Mouse (Mus musculus): ENCODE measurements around the gene Olfr98. TPM values are rescaled to one million over a fixed set of nuclear protein-coding genes. Genes with fewer than 3 reads are reported as not detected.

Olfr98 gene
- polyA plus RNA-seq, 1 experiment: not detected

DNA sequence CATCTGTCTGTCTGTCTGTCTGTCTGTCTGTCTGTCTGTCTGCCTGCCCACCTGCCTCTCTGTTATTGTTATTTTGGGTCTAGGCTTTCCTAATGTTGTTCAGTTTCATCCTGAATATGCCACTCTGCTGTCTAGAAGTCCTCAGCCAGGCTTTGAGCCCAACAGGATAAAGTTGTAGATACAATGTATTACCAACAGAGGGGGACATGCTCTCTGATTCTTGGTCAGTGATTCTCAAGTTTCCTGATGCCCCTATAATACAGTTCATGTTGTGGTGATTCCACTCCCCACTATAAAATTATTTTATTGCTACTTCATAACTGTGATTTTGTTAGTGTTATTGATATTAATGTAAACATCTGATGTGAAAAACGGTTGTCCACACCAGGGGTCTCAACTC is 41.7 kb downstream of the Olfr98 start:
- Histone ChIP-seq H3K4me1 (ENCODE audit: control insufficient read depth, insufficient read depth, low read length) (no peaks in the 10 kb centered on the region), H3K27ac (ENCODE audit: insufficient read depth, low read depth, low read length) (no peak overlapping the region), H3K4me3 (ENCODE audit: insufficient read depth, low read depth, low read length) (no peak overlapping the region), H3K36me3 (ENCODE audit: control insufficient read depth, insufficient read depth, low read length) (no peaks in the 10 kb centered on the region), H3K27me3 (replicated peaks; ENCODE audit: control insufficient read depth, insufficient read depth, low read length) (no peaks in the 10 kb centered on the region)
- TF ChIP-seq POLR2A (IDR thresholded peaks at IDR 0.05; ENCODE audit: low read depth, low read length) (no peak), CTCF (conservative IDR thresholded peaks at IDR 0.05; ENCODE audit: insufficient read depth, insufficient read length, low read depth, low read length) (no peak)
- no peak for DNase-seq
- 26% methylated on average over 1 of the region's 1 CpGs for WGBS

DNA sequence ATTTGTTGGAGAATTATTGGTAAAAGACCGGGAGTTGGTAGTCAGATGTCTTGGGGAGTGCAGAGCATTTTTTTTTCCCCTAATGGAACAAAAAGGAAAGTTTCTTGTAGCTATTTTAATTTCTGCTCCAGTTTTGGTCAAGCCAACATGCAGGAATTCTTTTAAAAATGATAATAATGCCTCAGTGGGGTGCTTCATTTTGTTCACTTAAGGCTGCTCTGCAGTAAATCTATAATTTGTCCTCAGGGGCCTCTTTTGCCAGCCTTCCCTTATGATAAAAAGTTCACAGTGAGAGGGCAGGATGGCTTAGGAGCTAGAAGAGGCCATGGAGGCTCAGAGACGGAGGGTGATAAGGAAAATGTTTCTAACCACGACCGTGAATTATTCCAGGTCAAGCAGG is 43.7 kb downstream of the Olfr98 start, which contains the start of gene Olfr96:
TSS of gene Olfr96 (plus strand) at position 301 of the 400 bp plus-strand sequence.
- H3K4me3 ChIP-seq (ENCODE audit: insufficient read depth, low read depth, low read length): no peak within 1 kb of the TSS
- TF ChIP-seq POLR2A (IDR thresholded peaks at IDR 0.05; ENCODE audit: low read depth, low read length): no peak
- no peak for TF ChIP-seq CTCF (conservative IDR thresholded peaks at IDR 0.05; ENCODE audit: insufficient read depth, insufficient read length, low read depth, low read length)
- DNase-seq: no peak
- WGBS: 62% methylated on average over 4 of the region's 4 CpGs
- H3K27me3 ChIP-seq (replicated peaks; ENCODE audit: control insufficient read depth, insufficient read depth, low read length): no peaks in the 10 kb centered on the region
- H3K36me3 ChIP-seq (ENCODE audit: control insufficient read depth, insufficient read depth, low read length): no peaks in the 10 kb centered on the region
- no peak within 1 kb of the TSS for H3K27ac ChIP-seq (ENCODE audit: insufficient read depth, low read depth, low read length)
- H3K4me1 ChIP-seq (ENCODE audit: control insufficient read depth, insufficient read depth, low read length): no peaks in the 10 kb centered on the region

DNA sequence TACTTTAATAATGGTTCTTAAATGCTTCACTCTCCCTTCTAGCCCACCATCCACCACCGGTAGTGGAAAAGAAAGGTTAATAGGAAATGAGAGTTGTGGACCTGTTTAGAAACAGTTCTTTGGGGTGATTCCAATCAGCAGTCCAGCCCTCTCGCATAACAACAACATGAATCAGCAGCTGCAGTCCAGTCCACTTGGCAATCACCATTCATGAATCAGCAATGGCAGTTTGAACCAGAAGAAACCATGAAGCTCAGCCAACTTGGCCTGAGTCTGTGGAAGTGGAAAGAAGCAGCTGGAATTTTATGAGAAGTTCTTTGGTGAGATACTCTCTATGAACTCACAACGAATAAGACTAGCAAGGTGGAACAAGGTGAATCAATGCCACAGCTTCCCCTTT is 45.1 kb downstream of the Olfr98 start:
- Histone ChIP-seq H3K4me3 (ENCODE audit: insufficient read depth, low read depth, low read length) (no peak overlapping the region), H3K4me1 (ENCODE audit: control insufficient read depth, insufficient read depth, low read length) (no peaks in the 10 kb centered on the region), H3K27me3 (replicated peaks; ENCODE audit: control insufficient read depth, insufficient read depth, low read length) (no peaks in the 10 kb centered on the region), H3K27ac (ENCODE audit: insufficient read depth, low read depth, low read length) (no peak overlapping the region), H3K36me3 (ENCODE audit: control insufficient read depth, insufficient read depth, low read length) (no peaks in the 10 kb centered on the region)
- TF ChIP-seq POLR2A (IDR thresholded peaks at IDR 0.05; ENCODE audit: low read depth, low read length) (no peak), CTCF (conservative IDR thresholded peaks at IDR 0.05; ENCODE audit: insufficient read depth, insufficient read length, low read depth, low read length) (no peak)
- 79% methylated on average over 3 of the region's 3 CpGs for WGBS
- DNase-seq: peak; percentile 9

DNA sequence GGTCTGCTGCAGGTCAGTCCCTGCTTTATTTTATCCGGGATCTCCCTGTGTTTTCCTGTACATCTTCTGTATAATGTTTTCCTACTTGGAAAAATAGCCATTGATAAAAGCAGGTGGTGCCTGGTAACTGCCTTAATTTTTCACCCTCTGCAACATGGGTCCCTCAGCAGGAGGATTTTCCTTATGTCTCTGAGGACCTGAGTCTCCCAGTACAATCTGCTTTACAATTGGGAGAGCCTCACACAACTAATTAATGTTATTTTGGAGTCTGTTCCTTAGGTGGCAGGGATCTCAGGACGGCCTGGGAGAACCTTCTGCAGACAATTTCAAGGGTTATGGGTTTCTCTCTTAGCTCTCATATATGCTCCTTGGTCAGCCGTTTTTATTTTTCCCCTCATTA is 50.5 kb downstream of the Olfr98 start, which contains the start of gene Olfr95:
TSS of gene Olfr95 (minus strand) at position 101 of the 400 bp plus-strand sequence.
- Histone ChIP-seq H3K4me1 (ENCODE audit: control insufficient read depth, insufficient read depth, low read length) (no peaks in the 10 kb centered on the region), H3K27ac (ENCODE audit: insufficient read depth, low read depth, low read length) (no peak within 1 kb of the TSS), H3K4me3 (ENCODE audit: insufficient read depth, low read depth, low read length) (no peak within 1 kb of the TSS), H3K36me3 (ENCODE audit: control insufficient read depth, insufficient read depth, low read length) (no peaks in the 10 kb centered on the region), H3K27me3 (replicated peaks; ENCODE audit: control insufficient read depth, insufficient read depth, low read length) (no peaks in the 10 kb centered on the region)
- DNase-seq: no peak
- no peak for TF ChIP-seq CTCF (conservative IDR thresholded peaks at IDR 0.05; ENCODE audit: insufficient read depth, insufficient read length, low read depth, low read length)
- no peak for TF ChIP-seq POLR2A (IDR thresholded peaks at IDR 0.05; ENCODE audit: low read depth, low read length)
- 67% methylated on average over 3 of the region's 3 CpGs for WGBS

Other genes starting within 250 kb of the Olfr98 start
- not detected in 2 replicates for gene Mog, start 240.4 kb downstream of the Olfr98 start, polyA plus RNA-seq (2012; rRNA removed)
- gene Gabbr1, start 217.8 kb downstream of the Olfr98 start, polyA plus RNA-seq (2012; rRNA removed): 21.0 TPM in 2 replicates
- gene Olfr90, start 175.2 kb downstream of the Olfr98 start, polyA plus RNA-seq (2012; rRNA removed): not detected in 2 replicates
- gene Olfr91, start 165.5 kb downstream of the Olfr98 start, polyA plus RNA-seq (2012; rRNA removed): not detected in 2 replicates
- gene Olfr92, start 143.7 kb downstream of the Olfr98 start, polyA plus RNA-seq (2012; rRNA removed): not detected in 2 replicates
- gene Olfr93, start 102.3 kb downstream of the Olfr98 start, polyA plus RNA-seq (2012; rRNA removed): not detected in 2 replicates
- gene Ubd, start 69.9 kb downstream of the Olfr98 start, polyA plus RNA-seq (2012; rRNA removed): 0.20 and 1.6 TPM in 2 replicates
- gene Olfr94, start 62.8 kb downstream of the Olfr98 start, polyA plus RNA-seq (2012; rRNA removed): not detected in 2 replicates
- gene Olfr95, start 50.6 kb downstream of the Olfr98 start, polyA plus RNA-seq (2012; rRNA removed): not detected in 2 replicates
- gene Olfr96, start 43.6 kb downstream of the Olfr98 start, polyA plus RNA-seq (2012; rRNA removed): not detected in 2 replicates
- gene Olfr97, start 26.4 kb downstream of the Olfr98 start, polyA plus RNA-seq (2012; rRNA removed): not detected in 2 replicates
- 4.0 and 6.0 TPM in 2 replicates for gene H2-M3, start 6.5 kb upstream of the Olfr98 start, polyA plus RNA-seq (2012; rRNA removed)
- gene Olfr99, start 19.7 kb upstream of the Olfr98 start, polyA plus RNA-seq (2012; rRNA removed): not detected in 2 replicates
- not detected in 2 replicates for gene Olfr101, start 40.6 kb upstream of the Olfr98 start, polyA plus RNA-seq (2012; rRNA removed)
- gene Olfr102, start 53.3 kb upstream of the Olfr98 start, polyA plus RNA-seq (2012; rRNA removed): not detected in 2 replicates
- not detected in 2 replicates for gene Olfr103, start 75.9 kb upstream of the Olfr98 start, polyA plus RNA-seq (2012; rRNA removed)
- not detected in 2 replicates for gene Olfr104-ps, start 95.8 kb upstream of the Olfr98 start, polyA plus RNA-seq (2012; rRNA removed)
- not detected in 2 replicates for gene Olfr105-ps, start 115.3 kb upstream of the Olfr98 start, polyA plus RNA-seq (2012; rRNA removed)
- gene Olfr106-ps, start 126.6 kb upstream of the Olfr98 start, polyA plus RNA-seq (2012; rRNA removed): not detected in 2 replicates
- not detected in 2 replicates for gene Olfr107, start 135.5 kb upstream of the Olfr98 start, polyA plus RNA-seq (2012; rRNA removed)
- gene Olfr108, start 181.7 kb upstream of the Olfr98 start, polyA plus RNA-seq (2012; rRNA removed): not detected in 2 replicates
- gene Olfr109, start 195.2 kb upstream of the Olfr98 start, polyA plus RNA-seq (2012; rRNA removed): not detected in 2 replicates
- 0.18 and 1.3 TPM in 2 replicates for gene H2-M2, start 219.8 kb upstream of the Olfr98 start, polyA plus RNA-seq (2012; rRNA removed)
- gene Olfr110, start 228.7 kb upstream of the Olfr98 start, polyA plus RNA-seq (2012; rRNA removed): not detected in 2 replicates
- gene Olfr111, start 244.3 kb upstream of the Olfr98 start, polyA plus RNA-seq (2012; rRNA removed): 0.08 and 0.25 TPM in 2 replicates